Mouse (Mus musculus) bone marrow macrophage, adult 2 months (primary cell): ENCODE measurements around the gene Rln3.

ENCODE experiments used
- CTCF ChIP-seq: IDR thresholded peaks from 2 replicates; pipeline ENCODE4 v1.5.1; 2012; ENCODE audit warnings: low read depth, mild to moderate bottlenecking, low read length, moderate library complexity
- POLR2A ChIP-seq: IDR thresholded peaks from 2 replicates; pipeline ENCODE4 v1.6.1; 2012; ENCODE audit warnings: mild to moderate bottlenecking, low read depth, low read length, borderline replicate concordance

- TF ChIP-seq CTCF (no peak), POLR2A (no peak)
Observed at GRCm38 (mm10) chr8:84060245-84060644, 15.4 kb upstream of the Rln3 start.
